Mouse (Mus musculus) layer of hippocampus, postnatal 14 days (tissue): Measurements from ENCODE around the gene Mlh1. TPM values are rescaled to one million over a fixed set of nuclear protein-coding genes. Genes with fewer than 3 reads are reported as not detected.

Source experiments
- DNase-seq, 2 experiments: peaks; one replicate each; pipeline ENCODE4 v3.0.0; 2021 to 2022; ENCODE audit warnings: low spot score in 2 of 2, mixed read lengths in 1 of 2
- total RNA-seq, 2 experiments: library from RNA; stranded (reverse); gene quantifications; 2 replicates each; pipeline ENCODE4 v1.2.3; 2021

Mlh1 gene
- total RNA-seq, 2 experiments from 2014 or later: 19.3 to 21.9 TPM

- no peak for DNase-seq
These were observed 50.0 kb downstream of the Mlh1 start for GRCm38 (mm10) chr9:111221580-111221979.

DNA sequence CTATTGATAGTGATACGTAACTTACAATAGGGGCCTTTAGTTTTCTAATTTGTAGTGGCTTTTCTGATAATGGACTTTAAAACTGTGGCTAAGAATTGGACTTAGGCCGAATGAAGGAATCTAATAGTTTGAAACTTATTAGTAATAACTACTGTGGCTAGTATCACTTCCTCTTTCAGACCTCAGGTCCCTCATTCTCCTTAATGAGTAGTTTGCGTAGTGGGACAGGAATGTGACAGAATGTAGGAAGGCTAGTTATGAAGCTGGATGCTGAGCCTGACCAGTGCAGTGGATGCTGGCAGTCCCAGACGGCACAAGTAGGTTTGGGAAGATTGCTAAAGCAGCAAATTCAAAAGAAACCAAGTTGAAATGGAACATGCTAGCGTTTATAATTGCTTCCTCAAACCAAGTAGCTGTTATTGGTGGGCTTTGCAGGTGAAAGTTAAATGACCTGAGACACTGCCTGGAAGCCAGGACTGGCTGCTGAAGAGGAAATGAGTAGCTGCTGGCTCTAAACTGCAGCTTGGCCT is 51.0 kb downstream of the Mlh1 start:
- no peak for DNase-seq

DNA sequence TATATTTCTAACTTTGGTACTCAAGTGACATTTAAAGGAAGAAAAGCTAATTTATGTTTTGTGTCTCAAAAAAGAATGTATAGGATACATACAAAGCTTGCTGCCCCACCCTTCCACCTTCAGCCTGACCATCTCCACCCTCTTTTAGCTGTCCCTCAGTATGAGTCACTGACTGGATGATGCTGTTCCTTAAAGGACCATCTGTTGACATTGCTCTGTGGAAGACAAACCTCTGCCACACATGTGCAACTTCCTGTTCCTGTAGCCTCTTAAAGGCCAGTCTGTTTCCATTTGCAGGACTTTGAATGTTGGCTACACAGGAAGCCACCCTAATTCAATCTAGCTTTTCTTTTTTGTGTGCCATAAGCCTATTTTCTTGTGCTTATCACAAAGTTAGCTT is 55.2 kb downstream of the Mlh1 start:
- no peak for DNase-seq

DNA sequence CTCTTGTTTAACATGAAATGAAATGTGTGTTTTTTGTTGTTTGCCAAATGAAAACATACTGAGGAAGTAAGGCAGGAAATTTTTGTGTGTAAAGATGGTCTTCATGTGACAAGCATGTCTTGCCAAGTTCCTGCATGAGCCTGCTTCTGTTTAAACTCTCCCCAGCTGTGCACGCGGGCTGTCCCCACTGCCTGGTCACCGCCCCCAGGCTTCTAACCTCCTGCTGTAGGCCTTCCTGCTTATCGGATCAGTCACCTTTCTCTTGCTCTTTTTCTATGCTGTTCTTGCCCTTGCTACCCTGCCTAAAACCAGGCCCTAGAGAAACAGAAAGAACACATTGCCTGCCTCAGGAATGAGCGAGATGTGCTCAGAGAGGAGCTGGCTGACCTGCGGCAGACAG is 58.1 kb downstream of the Mlh1 start:
- DNase-seq: no peak

GRCm38 (mm10) chr9:111211122-111212041 is 60.2 kb downstream of the Mlh1 start:
- no peak for DNase-seq

DNA sequence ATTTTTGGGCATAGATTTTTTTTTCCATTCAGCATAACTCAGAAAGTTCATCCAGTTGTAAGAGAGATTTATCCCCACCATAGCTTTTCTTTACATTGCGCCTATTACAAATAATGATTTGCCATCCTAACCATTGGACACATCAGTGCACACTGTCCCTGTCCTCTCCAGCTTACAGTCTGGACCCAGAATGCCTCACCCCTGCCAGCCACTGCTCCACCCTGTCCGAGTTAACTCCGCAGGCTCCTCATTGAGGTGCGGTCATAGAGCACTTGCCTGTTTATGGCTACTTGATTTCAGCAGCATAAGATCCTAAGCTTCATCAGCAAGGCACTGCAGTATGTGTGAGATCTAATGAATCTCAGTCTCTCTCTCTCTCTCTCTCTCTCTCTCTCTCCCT is 61.2 kb downstream of the Mlh1 start:
- DNase-seq: no peak

DNA sequence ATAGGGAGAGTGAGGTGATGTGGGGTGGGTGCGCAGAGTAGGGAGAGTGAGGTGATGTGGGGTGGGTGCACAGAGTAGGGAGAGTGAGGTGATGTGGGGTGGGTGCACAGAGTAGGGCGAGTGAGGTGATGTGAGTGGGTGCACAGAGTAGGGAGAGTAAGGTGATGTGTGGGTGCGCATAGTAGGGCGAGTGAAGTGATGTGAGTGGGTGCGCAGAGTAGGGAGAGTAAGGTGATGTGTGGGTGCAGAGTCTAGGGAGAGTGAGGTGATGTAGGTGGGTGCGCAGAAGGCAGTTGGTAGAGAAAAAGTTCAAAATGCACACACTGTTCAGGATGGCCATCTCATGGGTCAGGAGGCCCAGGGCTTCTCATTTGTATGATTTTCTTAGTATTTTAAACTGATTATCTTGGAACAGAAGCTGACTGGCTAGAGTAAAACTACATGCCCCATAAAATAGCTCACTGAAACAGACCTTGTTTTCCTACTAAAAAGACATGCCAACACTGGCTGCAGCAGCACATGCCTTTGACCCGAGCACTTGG is 62.4 kb downstream of the Mlh1 start:
- DNase-seq: no peak

- no peak for DNase-seq
These were observed 63.4 kb downstream of the Mlh1 start for GRCm38 (mm10) chr9:111208185-111208584.

- no peak for DNase-seq
These were observed 63.9 kb downstream of the Mlh1 start for GRCm38 (mm10) chr9:111207683-111208082.

DNA sequence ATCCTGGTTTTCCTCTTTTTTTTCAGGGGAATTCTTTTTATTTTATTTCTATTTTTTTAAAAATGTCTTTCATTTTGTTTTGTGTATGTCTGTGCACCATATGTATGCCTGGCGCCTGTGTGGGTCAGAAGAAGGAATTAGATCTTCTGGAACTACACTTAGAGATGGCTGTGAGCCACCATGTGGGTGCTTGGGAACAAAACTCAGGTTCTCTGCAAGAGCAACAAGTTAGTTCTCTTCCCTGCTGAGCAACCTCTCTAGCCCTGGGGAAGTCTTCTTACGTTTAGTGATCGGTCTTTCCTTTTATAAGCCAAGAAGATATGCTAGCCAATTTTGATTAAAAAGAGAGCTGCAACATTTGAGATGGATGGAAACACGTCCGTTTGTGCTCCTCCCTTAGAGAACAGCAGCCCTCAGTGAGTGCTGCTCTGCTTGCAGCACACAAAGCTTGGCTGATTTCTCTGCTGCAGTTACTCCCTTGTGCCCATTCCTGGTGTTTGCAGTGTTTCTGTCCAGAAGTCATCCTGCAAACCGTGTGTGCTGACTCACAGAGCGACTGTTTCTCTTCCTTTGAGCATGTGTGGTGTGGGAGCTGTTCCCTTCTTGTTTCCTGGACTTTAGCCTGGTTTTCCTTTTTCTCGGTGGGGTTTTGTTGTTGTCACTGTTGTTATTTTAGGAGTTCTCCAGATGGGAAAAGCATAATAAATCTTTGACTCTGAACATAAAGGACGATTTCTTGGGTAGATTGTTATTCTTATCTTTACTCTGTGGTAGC is 66.8 kb downstream of the Mlh1 start:
- peak; percentile 19 to 61 for DNase-seq

DNA sequence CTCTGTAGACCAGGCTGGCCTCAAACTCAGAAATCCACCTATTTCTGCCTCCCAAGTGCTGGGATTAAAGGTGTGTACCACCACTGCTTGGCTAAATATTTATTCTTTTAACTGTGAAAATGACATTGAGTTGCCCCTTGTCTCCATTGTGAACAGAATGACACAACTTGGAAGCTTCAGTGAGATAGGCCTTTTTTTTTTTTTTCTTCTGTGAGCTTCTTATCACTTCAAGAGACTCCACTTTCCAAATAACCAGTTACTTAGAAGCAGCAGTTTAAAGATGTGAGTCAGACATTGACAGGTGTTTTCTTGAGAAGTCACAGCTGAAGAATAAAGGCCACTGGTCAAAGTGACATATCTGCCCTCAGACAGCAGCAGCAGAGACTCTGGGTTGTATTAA is 71.4 kb downstream of the Mlh1 start:
- DNase-seq: no peak

DNA sequence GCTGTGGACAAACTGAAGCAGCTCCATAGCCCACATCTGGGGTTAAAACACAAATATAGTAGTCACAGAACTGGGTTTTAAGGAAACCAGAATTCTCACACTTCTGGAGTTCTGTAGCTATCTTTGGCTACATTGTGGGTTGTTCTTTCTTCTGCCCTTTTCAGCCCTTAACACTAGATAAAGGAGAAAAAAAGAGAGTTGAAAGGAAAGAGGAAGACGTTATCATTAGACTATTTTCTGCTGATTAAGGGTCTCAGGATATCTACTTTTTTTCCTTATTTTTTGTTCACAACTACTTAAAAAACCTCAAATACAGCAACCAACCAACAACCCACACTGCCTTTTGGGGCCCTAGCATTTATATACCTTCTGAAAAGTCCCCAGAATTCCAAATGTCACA is 73.3 kb downstream of the Mlh1 start:
- DNase-seq: no peak

DNA sequence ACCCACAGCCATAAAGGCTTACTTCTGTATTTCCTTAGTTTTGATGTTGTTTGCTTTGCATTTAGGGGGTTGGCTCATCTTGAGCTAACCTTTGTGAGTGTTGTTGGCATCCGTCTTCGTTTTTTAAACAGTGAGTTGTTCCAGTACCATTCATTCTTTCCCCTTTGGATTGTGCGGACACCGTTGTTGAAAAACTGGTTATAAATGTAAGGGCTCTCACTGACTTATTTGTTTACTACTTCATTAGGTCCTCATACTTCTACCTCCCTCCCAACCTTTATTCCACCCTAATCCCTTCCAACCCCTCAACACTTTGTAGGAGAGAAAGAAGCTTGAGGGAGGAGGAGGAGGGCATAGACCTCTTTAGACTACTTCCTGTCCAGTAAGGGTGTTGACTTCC is 73.9 kb downstream of the Mlh1 start:
- DNase-seq: no peak

- DNase-seq: no peak
These were observed 74.5 kb downstream of the Mlh1 start for GRCm38 (mm10) chr9:111197116-111197515.

- no peak for DNase-seq
These were observed 78.4 kb downstream of the Mlh1 start for GRCm38 (mm10) chr9:111193211-111193610.

DNA sequence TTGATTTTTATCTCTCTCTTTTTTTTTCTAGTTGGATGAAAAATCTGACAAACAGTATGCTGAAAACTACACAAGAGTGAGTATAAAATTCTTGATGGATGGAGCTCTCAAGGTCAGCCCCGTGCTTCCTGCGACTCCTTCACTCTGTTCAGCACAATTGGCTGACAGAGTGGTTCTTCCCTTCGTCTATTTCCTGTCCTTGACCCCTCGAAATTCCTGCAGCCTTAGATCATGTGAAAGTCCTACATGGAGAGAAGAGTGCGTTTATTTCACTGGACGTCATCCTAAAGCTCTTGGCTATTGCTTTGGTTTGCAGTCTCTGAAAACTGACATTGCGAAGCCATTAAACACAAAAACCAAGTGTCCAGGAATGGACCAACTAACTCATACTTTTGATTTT is 82.9 kb downstream of the Mlh1 start:
- no peak for DNase-seq

DNA sequence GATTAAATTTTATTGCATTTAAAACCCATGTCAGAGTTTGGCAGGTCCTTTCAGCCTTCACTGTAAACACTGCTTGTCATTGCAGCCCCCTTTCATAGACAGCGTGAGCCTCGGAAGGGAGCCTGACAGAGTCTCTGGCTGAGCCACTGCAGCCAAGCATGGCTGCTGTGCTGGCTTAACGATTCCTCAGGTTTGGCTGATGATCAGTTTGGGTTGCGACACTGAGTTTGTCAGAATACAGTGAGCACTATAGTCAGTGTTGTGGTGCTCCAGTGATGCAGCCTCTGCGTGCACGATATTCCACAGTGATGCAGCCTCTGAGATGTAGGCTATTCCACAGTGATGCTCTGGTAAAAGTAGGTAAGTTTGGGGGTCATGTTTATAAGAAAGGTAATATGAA is 84.7 kb downstream of the Mlh1 start:
- no peak for DNase-seq

GRCm38 (mm10) chr9:111184929-111185328 is 86.7 kb downstream of the Mlh1 start:
- no peak for DNase-seq

GRCm38 (mm10) chr9:111182176-111182575 is 89.4 kb downstream of the Mlh1 start:
- DNase-seq: no peak

- DNase-seq: no peak
These were observed 92.6 kb downstream of the Mlh1 start for GRCm38 (mm10) chr9:111178971-111179370.
